Mouse (Mus musculus): ENCODE data around the gene Rbpj. TPM values are rescaled to one million over a fixed set of nuclear protein-coding genes. Genes with fewer than 3 reads are reported as not detected.

Rbpj gene
- polyA plus RNA-seq, 1 experiment from 2014 or later = 49.8 TPM

DNA sequence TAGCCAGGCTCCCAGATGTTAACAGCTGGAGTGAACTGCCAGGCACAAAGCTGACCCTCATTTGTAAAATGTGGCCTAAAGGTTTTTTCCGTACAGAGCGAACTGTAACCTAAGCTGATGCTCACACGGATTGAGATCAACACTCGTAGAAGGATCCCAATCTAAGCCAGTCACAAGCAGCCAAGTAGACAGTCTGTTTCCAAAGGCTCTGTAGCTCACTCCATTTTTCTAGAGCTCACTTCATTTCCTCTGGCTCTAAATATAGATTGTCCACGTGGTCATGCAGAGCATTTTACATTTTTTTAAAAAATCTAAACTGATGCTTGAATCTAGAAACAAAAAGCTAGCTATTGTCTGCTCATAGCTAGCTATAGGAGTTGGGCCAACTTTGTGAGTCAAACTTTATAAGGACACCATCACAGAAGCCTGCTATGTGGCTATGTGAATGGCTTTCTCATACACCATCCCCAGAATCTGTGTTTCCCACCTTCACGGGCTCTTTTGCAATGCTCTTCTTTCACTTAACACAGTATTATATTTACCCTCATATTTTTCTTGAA lies 19.2 kb downstream of the Rbpj start:
- H3K36me3 ChIP-seq (ENCODE audit: insufficient read depth) = no peaks in the 10 kb centered on the region
- ATAC-seq (ENCODE audit: insufficient read depth) (peak; percentile 59; the same call in 1 of the 2 replicates), DNase-seq (peak; percentile 65)
- no peaks in the 10 kb centered on the region for H3K9me3 ChIP-seq (ENCODE audit: low read depth, low read length)
- WGBS = 54% methylated on average over 6 of the region's 6 CpGs
- peak overlapping the region; percentile 39 for H3K27ac ChIP-seq (ENCODE audit: low read depth)
- H3K4me3 ChIP-seq (ENCODE audit: low read depth, low read length) = no peak overlapping the region
- no peak overlapping the region for H3K9ac ChIP-seq
- no peaks in the 10 kb centered on the region for H3K27me3 ChIP-seq (ENCODE audit: insufficient read depth, low read length)
- no peak overlapping the region for H3K4me2 ChIP-seq
- peaks cover 8% of the 10 kb centered on the region for H3K4me1 ChIP-seq (ENCODE audit: insufficient read depth)
- no peak for TF ChIP-seq CTCF (IDR thresholded peaks at IDR 0.05; ENCODE audit: low read depth)

DNA sequence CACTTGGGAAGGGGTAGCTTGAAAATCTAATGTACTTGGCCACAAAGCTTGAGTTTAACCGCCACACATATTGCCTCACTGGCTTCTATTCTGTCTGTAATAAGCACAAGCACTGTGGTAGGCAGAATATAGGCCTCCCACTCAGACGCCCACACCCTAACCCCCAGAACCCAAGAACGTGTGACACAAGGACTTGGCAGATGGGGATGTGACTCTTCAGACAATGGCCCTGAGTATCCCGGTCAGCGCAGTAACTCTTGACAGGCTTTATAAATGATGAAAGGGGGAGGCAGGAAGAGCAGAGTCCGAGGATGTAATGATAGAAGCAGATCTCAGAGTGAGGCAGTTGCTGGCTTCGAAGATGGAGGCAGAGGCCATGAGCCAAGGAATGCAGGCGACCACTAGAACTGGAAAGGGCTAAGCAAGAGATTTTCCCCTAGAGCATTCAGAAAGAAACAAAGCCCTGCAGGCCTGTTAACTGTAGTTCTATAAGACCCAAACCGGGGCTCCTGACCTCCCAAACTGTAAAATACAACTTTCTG lies 20.1 kb downstream of the Rbpj start:
- DNase-seq = peak; percentile 54
- peaks cover 8% of the 10 kb centered on the region for H3K4me1 ChIP-seq (ENCODE audit: insufficient read depth)
- no peak overlapping the region for H3K4me3 ChIP-seq (ENCODE audit: low read depth, low read length)
- no peaks in the 10 kb centered on the region for H3K36me3 ChIP-seq (ENCODE audit: insufficient read depth)
- no peak overlapping the region for H3K9ac ChIP-seq
- H3K4me2 ChIP-seq = no peak overlapping the region
- ATAC-seq (ENCODE audit: insufficient read depth) = peak; percentile 36; the same call in 1 of the 2 replicates
- no peak overlapping the region for H3K27ac ChIP-seq (ENCODE audit: low read depth)
- 42% methylated on average over 9 of the region's 9 CpGs for WGBS
- no peaks in the 10 kb centered on the region for H3K9me3 ChIP-seq (ENCODE audit: low read depth, low read length)
- TF ChIP-seq CTCF (IDR thresholded peaks at IDR 0.05; ENCODE audit: low read depth) = no peak
- no peaks in the 10 kb centered on the region for H3K27me3 ChIP-seq (ENCODE audit: insufficient read depth, low read length)

DNA sequence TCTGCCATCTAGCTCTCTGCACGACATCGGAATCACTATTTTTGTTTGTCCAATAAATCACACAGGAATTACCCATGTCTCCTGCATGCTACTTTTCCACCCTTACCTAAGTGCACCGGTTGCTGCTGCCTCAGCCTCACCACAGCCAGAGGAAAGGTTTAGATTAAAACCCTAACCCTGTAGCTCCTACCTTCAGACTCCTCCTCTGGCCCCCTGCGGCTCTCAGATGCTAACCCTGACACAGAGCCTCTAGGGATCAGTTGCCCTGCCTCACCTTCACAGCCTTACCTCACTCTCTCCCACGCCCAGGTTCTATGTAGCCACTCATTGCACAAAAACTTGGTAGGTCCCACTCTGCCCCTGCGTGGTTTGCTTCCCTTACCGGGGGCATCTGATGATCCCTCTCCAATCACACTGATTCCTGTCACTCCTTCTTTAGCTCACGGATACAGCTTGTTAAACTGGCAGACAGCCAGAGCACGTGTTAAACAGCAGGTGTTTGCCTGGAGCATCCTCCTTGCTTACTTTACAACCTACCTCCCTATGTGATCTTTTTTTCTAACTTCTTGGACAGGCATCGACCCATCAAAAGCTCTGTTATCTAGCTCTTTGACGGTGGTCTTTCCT lies 21.1 kb downstream of the Rbpj start:
- Histone ChIP-seq H3K9me3 (ENCODE audit: low read depth, low read length) (no peaks in the 10 kb centered on the region), H3K27ac (ENCODE audit: low read depth) (no peak overlapping the region), H3K4me2 (no peak overlapping the region), H3K36me3 (ENCODE audit: insufficient read depth) (no peaks in the 10 kb centered on the region), H3K27me3 (ENCODE audit: insufficient read depth, low read length) (no peaks in the 10 kb centered on the region), H3K4me1 (ENCODE audit: insufficient read depth) (peaks cover 3% of the 10 kb centered on the region; the same call in 1 of the 2 replicates), H3K4me3 (ENCODE audit: low read depth, low read length) (no peak overlapping the region), H3K9ac (no peak overlapping the region)
- DNase-seq (no peak), ATAC-seq (ENCODE audit: insufficient read depth) (no peak)
- no peak for TF ChIP-seq CTCF (IDR thresholded peaks at IDR 0.05; ENCODE audit: low read depth)
- 42% methylated on average over 11 of the region's 11 CpGs for WGBS

DNA sequence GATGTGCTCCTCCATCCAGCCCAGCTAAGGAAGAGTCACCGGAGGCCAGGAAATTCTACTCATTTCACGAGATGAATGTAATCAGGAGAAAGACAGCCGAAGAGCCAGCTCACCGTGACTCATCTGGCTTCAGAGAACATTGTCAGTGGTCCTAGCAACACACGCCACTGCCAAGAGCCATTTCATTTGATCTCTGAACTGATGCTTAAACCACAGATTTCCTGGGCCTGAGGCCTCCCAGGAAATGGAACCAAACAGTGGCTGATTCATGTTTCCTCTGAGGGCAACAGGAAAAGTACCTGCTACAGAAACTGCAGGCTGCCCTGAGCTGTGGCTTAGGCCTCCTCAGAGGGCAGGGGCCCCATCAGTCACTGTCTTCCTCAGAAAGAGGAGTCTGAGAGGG lies 24.7 kb downstream of the Rbpj start:
- DNase-seq (no peak), ATAC-seq (ENCODE audit: insufficient read depth) (no peak)
- Histone ChIP-seq H3K27me3 (ENCODE audit: insufficient read depth, low read length) (no peaks in the 10 kb centered on the region), H3K4me1 (ENCODE audit: insufficient read depth) (peaks cover 3% of the 10 kb centered on the region; the same call in 1 of the 2 replicates), H3K4me3 (ENCODE audit: low read depth, low read length) (no peak overlapping the region), H3K4me2 (no peak overlapping the region), H3K27ac (ENCODE audit: low read depth) (no peak overlapping the region), H3K9ac (no peak overlapping the region), H3K9me3 (ENCODE audit: low read depth, low read length) (no peaks in the 10 kb centered on the region), H3K36me3 (ENCODE audit: insufficient read depth) (no peaks in the 10 kb centered on the region)
- 37% methylated on average over 5 of the region's 5 CpGs for WGBS
- no peak for TF ChIP-seq CTCF (IDR thresholded peaks at IDR 0.05; ENCODE audit: low read depth)

DNA sequence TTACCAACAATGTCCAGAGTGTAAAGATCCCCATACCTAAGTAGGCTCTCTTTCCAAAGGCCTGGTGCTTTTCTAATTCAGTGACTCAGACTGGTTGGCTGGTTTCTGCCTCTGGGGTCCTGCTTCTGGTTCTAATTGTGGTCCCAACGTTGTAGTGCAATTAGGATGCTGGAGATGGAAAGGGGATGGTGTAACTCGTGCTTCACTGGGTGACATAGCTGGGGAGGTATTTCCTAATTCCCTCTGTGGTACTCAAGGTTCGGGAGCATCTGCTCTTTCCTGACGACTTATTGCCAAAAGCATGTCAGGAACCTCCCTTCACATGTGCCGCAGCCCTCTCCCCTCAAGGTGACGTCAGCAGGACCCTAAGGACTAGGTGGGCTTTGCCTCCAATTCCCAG lies 27.8 kb downstream of the Rbpj start:
- no peak overlapping the region for H3K27ac ChIP-seq (ENCODE audit: low read depth)
- no peaks in the 10 kb centered on the region for H3K9me3 ChIP-seq (ENCODE audit: low read depth, low read length)
- ATAC-seq (ENCODE audit: insufficient read depth) (no peak), DNase-seq (no peak)
- H3K36me3 ChIP-seq (ENCODE audit: insufficient read depth) = no peaks in the 10 kb centered on the region
- 67% methylated on average over 6 of the region's 6 CpGs for WGBS
- no peaks in the 10 kb centered on the region for H3K27me3 ChIP-seq (ENCODE audit: insufficient read depth, low read length)
- H3K9ac ChIP-seq = no peak overlapping the region
- H3K4me3 ChIP-seq (ENCODE audit: low read depth, low read length) = no peak overlapping the region
- no peak overlapping the region for H3K4me2 ChIP-seq
- H3K4me1 ChIP-seq (ENCODE audit: insufficient read depth) = peaks cover 8% of the 10 kb centered on the region
- no peak for TF ChIP-seq CTCF (IDR thresholded peaks at IDR 0.05; ENCODE audit: low read depth)

DNA sequence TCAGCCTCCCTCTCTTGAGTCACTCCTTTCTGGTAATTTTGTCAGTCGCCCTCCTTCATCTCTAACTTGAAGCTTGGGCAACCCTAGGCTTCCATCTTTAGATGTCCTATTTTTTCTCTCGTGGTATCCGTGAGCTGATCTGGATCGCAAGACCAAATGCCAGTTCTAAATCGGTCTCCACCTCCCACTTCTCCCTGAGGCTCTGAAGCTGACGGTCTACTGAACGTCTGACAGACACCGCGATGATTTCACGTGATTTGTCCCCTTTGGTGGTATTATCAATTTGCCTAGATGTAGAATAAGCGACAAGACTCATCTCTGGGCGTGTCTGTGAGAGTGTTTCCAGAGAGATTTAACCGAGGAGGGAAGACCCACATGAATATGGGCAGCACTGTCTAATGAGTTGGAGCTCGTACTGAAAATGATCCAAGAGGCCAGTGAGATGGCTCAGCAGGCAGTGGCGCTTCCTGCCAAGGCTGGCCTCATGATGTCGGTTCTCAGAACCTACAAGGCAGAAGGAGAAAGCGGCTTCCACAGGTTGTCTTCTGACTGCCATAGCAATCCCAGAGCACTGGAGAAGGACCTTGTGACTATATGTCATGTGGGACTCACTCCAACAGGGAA lies 28.7 kb downstream of the Rbpj start:
- ATAC-seq (ENCODE audit: insufficient read depth) (no peak), DNase-seq (no peak)
- Histone ChIP-seq H3K9me3 (ENCODE audit: low read depth, low read length) (no peaks in the 10 kb centered on the region), H3K4me2 (no peak overlapping the region), H3K4me1 (ENCODE audit: insufficient read depth) (peaks cover 8% of the 10 kb centered on the region), H3K4me3 (ENCODE audit: low read depth, low read length) (no peak overlapping the region), H3K27me3 (ENCODE audit: insufficient read depth, low read length) (no peaks in the 10 kb centered on the region), H3K9ac (no peak overlapping the region), H3K27ac (ENCODE audit: low read depth) (no peak overlapping the region), H3K36me3 (ENCODE audit: insufficient read depth) (no peaks in the 10 kb centered on the region)
- 89% methylated on average over 17 of the region's 17 CpGs for WGBS
- TF ChIP-seq CTCF (IDR thresholded peaks at IDR 0.05; ENCODE audit: low read depth) = no peak

Data from lung, embryonic 14.5 days (tissue).